Mouse (Mus musculus): ENCODE measurements around the gene Lta.

The Lta gene

DNA sequence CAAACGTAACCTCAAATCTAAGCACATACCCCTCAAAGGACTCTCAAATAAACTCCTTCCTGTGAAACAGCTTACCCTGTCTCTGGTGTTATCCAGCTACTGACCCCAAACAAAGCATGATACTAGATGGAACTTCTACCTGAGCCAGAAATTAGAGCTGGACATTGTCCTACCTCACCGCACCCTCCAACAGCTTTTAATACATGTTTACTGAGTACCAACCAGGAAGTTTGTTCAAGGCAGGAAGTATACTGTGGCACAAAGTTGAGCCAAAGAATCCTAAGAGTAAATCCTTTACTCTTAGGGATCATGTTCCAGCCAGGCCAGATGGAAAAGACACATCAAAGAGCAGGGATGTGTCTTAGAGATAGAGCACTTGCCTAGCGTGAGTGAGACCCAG is 5.4 kb upstream of the Lta start:
- DNase-seq (ENCODE audit: low read depth, low spot score): no peak

DNA sequence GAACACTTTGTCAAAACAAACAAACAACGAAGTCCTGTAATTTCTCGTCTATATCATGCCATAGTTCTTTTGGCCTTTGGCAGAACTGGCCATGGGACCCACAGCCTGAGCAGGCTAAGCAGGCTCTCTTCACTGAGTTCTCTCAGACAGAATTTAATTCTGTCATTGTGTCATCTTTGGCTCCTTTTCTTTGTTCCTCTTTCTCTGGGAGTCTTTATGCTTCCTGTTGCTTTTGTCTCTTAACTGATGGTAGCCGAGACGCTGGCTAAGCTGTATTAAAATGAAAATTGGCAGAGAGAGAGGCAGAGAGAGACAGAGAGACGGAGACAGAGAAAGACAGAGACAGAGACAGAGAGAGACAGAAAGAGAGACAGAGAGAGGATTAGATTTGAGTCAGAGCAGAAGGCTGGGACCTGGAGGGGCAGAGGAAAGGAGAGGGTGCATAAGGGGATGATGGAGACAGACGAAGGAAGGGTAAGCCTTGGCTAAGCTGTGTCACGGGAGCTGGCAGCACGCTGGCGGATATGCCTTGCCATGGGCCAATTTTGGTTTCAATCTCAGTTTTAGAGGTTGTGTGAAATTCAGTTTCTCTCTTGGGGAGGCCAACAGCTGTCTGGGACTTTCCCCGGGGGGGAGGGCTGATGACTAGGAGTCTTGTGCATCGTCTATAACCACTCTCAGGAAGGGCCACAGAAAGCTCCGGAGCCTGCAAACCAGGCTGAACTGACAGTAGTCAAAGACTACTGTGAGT is 4.8 kb upstream of the Lta start:
- no peak for DNase-seq (ENCODE audit: low read depth, low spot score)

DNA sequence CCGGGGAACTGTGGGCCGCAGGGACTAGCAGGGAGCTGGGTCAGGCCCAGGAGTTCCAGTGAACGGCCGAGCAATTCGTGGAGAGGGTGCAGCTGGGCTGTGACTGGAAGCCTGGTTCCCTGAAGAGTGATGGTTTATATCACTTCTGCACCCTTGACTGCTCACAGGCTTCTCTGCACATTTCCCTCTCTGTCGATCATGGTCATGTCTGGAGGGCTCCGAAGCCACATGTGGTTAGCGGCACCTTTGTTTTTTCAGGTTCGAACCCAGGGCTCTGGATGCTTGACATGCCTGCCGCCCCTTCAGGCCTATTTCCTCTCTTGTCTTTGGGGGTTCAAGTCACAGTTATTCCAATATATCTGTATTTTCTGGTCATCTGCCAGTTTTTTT is 224 bp upstream of the Lta start:
- DNase-seq (ENCODE audit: low read depth, low spot score): no peak

DNA sequence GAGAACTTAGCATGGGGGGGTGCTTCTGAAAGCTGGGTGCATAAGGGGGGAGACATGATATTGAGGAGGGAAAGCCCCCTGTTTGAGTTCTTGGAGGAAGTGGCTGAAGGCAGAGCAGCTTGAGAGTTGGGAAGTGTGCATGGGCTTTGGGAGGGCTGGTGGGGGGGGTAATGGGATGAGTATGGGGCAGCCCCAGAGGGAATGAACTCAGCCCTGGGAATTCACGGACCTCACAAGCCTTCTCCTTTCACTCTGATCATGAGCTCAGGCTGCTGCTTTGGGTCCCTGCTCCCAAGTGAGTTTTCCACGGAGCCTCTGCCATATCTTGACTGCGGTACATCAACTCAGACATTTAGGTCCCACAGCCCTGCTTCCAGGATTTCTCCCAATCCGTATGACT is 2.7 kb downstream of the Lta start:
- no peak for DNase-seq (ENCODE audit: low read depth, low spot score)

DNA sequence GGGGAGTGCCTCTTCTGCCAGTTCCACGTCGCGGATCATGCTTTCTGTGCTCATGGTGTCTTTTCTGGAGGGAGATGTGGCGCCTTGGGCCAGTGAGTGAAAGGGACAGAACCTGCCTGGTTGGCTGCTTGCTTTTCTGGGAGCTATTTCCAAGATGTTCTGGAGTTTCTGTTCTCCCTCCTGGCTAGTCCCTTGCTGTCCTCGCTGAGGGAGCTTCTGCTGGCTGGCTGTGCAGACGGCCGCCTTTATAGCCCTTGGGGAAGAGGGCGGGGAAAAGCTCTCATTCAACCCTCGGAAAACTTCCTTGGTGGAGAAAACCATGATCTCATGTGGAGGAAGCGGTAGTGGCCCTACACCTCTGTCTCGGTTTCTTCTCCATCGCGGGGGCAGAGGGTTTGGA is 3.4 kb downstream of the Lta start, which contains the start of gene Tnf:
Tnf (minus strand) TSS at position 221 of the 400 bp plus-strand sequence.
- DNase-seq (ENCODE audit: low read depth, low spot score): no peak

DNA sequence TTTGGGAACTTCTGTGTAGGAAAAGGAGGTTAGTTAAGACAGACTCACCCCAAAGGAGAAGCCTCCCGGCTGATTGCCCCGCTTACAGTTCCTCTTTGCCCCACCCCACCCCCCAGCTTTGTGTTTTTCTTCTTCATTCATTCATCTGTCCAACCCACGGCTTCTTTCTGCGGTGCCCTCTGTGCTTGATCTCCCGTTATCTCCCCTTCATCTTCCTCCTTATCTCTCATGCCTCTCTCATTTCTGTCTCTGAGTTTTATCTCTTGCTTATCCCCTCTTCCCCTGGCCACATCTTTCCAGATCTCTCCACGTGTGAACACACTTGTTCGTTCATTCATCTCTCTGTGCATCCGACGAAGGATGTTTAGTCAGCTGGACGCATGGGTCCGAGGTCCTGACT is 4.0 kb downstream of the Lta start:
- no peak for DNase-seq (ENCODE audit: low read depth, low spot score)

DNA sequence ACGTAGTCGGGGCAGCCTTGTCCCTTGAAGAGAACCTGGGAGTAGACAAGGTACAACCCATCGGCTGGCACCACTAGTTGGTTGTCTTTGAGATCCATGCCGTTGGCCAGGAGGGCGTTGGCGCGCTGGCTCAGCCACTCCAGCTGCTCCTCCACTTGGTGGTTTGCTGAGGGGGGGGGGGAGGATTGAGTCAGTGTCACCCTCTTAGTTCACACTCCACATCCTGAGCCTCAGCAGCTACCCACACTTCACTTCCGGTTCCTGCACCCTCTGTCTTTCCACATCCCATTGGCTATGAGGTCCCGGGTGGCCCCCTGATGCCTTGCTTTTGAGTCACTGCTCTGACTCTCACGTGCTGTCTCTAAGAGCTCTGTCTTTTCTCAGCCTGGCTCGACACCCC is 4.8 kb downstream of the Lta start:
- DNase-seq (ENCODE audit: low read depth, low spot score): no peak

DNA sequence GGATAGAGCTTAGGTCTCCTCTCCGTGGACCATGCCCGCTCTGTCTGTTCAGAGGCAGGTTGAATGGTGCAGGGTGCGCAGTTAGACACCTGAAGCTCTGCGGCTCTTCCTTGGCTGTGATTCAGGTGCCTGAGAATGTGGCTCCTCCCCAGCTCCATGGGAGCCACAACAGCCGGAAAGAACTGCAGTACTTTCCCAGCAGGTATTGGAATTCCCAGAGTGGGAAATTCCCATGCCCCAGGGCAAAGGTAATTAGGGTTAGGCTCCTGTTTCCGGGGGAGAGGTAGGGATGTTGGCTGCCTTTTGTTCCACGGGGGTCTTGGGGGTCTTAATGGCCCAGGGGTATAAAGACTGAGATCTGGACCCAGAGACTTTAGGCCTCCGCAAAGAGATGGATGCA is 6.2 kb downstream of the Lta start:
- no peak for DNase-seq (ENCODE audit: low read depth, low spot score)

DNA sequence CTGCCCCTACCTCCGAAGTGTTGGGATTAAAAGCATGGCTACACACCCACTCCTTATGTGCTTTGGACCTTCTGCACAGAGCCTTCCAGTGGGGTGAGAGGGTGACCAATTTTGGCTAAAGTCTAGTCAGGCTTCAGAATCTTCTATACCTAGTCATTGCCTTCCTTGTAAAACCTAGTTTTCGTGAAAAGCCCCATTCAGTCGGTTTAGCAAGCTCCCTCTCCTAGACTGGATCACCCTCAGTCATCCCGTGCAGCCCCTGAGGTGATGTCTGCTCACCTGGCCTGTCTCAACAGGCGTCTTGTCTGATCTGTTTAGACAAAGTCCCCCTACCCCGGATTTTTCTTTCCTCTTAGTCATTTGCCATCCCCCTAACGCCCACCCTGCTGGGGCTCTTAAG is 7.1 kb downstream of the Lta start:
- no peak for DNase-seq (ENCODE audit: low read depth, low spot score)

DNA sequence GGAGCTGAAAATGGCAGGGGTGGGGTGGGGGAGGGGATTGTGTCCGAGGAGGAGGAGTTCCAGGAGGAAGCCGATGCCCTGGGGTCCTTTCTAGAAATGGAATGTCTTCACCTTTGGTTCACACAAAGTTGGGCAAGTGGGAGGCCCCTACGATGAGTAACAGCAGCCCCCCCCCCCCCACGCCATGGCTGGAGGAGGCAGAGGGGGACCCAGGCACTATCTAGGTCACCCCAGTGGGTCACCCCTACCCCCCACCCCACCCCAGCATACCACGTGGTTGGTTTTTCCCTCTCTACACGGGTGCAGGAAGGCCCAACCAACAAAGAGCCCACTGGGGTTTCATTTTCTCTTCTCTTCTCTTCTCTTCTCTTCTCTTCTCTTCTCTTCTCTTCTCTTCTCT is 8.0 kb downstream of the Lta start:
- DNase-seq (ENCODE audit: low read depth, low spot score): no peak

DNA sequence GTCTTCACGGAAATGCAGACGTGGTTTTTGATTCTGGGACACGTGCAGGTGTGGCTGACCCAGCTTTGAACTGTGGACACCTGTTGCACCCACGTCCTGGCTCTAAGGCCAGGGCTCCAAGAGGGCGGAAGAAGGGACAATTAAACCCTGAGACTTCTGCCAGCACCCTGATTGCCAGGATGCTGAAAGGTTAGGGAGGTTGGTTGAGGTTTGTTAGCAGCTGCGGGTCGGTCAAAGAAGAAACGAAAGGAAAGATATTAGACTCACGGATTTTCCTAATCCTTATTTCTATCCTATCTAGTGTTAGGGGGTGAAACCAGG is 8.9 kb downstream of the Lta start:
- no peak for DNase-seq (ENCODE audit: low read depth, low spot score)

DNA sequence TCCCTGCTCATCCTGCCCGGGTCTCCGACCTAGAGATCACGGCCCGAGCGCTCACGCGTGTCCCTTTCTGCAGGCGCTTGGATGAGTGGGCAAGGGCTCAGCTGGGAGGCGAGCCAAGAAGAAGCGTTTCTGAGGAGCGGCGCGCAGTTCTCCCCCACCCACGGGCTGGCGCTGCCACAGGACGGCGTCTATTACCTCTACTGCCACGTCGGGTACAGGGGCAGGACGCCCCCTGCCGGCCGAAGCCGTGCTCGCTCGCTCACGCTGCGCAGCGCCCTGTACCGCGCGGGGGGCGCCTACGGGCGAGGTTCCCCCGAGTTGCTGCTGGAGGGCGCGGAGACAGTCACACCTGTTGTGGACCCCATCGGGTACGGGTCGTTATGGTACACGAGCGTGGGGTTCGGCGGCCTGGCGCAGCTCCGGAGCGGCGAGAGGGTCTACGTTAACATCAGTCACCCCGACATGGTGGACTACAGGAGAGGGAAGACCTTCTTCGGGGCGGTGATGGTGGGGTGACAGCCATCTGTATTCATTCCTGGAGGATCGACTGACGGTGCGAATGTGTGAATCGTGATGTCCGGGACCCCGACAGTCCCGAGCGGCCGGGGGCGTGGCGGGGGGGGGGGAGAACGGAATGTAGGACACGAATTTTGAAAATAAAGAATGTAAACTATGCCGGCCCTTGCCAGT is 9.4 kb downstream of the Lta start:
- DNase-seq (ENCODE audit: low read depth, low spot score): peak; percentile 82

DNA sequence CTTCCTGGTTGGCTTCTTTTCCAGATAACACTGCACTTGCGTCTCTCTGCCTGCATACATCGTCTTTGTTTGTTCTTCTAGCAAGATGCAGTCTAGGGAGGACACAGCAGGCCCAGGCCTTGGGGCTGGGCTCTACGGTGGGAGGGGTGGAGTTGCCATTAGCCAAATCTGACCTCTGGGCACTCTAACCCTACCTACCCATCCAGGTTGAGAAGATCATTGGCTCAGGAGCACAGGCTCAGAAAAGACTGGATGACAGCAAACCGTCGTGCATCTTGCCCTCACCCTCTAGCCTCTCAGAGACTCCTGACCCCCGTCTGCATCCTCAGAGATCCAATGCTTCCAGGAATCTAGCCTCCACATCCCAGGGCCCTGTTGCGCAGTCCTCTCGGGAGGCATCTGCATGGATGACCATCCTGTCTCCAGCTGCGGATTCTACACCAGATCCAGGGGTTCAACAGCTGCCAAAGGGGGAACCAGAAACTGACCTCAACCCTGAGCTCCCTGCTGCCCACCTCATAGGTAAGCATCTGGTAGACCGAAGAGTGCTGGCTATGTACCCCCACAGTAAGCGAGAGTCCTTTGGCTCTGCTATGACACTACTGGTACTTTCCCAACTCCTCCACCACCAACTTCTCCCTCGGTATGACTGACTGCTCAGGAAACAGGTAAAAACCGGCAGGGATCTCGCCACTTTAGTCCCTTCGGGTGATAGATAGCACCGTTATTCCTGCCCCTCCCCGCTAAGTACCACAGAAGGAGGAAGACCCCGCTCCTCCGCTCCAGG is 10.1 kb downstream of the Lta start:
- DNase-seq (ENCODE audit: low read depth, low spot score): no peak

DNA sequence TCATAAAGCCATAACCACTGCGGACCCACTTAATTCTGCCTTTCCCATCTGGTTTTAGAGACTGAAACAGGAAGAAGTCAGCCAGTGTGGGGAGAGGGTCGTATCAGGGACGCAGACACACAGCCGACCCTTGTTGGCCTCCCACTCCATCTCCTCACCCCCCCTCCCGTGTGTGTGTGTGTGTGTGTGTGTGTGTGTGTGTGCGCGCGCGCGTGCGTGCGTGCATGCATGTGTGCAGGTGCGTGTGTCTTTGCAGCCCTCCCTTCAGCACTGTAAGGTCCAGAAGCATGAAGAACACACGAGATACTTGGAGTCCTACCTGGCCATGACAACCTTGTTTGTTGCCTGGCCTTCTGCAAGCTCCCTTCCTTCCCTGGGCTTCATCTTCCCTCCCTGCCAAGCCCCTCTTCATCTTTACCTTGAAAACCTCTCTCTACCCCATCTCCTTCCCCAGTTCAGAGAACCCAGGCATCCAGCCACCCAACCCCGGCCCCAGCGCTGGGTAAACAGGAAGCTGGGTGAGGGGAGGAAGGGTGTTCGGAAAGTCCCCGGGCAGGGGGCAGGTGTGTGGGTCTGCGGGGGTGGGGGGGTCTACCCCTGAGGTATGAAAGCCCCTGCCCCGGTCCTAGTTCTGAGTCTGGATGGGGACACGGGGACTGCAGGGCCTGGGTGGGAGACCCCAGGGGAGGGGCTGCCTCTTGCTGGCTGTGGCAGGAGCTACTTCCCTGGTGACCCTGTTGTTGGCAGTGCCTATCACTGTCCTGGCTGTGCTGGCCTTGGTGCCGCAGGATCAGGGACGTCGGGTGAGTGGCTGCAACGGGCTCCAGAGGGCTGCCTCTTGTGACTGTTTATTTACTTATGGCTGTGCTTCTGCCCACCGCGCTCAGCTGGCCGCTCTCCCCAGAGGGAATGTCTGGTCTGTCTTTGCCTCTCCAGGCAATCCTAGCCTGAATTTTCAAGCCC is 11.0 kb downstream of the Lta start, which contains the start of gene Ltb:
Ltb (plus strand) TSS at position 559 of the 963 bp plus-strand sequence.
- DNase-seq (ENCODE audit: low read depth, low spot score): no peak

DNA sequence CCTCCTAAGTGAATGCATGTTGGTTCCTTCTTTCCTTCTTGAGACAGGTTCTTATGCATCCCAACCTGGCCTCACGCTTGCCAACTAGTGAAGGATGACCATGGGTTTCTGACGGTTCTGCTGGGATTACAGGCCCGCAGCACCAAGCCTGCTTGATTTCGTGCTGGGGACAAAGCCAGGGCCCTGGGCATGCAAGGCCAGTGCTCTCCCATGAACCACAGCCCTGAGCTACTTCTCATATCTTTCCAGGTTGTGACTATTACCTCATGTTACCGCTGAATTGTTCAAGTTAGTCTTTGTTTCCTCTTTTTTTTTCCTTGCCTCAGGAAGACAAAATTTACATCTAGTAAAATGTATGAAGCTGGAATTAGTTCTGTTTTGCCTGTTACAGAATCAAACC is 12.2 kb downstream of the Lta start:
- no peak for DNase-seq (ENCODE audit: low read depth, low spot score)

DNA sequence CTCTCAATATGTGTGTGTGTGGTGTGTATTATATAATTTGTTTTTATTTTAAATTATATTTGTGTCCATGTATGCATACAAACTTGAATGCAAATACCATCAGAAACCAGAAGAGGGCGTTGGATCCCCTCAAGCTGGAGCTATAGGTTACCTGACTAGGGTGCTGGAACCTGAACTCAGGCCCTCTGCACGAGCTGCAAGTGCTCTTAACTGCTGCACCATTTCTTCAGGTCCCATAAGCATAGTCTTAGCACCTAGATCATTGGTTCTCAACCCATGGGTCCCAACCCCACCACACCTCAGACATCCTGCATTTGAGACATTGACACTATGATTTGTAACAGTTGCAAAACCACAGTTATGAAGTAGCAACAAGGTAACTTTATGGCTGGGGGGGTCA is 13.4 kb downstream of the Lta start:
- DNase-seq (ENCODE audit: low read depth, low spot score): no peak

DNA sequence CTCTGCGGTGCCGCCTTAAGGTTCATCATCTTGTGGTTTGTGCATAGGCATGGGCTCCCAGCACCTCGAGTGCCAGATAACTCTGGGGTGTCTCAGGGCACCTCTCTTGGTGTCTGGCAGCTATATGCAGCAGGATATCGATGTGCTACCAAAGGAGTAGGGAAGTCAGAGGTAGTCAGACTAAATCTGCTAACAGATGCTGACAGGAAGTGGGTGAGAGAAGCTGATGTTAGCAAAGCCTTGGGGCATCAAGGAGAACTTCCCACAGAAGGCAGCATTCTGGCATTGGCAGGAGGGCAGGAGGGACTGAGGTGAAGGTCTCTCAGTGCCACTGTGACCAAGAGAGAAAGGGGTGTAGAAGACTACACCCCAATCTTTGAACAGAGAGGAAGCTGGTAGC is 15.1 kb downstream of the Lta start:
- no peak for DNase-seq (ENCODE audit: low read depth, low spot score)

DNA sequence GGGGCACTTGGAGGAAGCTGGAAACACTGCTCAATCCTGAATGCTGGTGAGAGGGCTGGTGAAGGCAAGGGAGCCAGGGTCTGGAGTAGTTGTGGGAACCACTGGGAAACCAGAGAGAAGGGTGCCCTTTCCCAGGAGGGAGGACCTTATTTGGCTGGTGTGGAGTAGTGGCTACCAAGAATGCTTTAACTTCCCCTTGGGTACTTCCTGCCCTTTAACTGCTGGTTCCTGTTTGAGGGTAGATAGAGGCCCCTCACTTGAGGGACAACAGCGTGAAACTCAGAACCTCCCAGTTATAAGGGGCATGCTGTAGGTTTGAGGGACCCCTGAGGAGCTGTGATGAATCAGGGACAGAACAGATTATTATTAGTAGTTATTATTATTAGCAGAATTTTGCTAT is 16.0 kb downstream of the Lta start:
- no peak for DNase-seq (ENCODE audit: low read depth, low spot score)

DNA sequence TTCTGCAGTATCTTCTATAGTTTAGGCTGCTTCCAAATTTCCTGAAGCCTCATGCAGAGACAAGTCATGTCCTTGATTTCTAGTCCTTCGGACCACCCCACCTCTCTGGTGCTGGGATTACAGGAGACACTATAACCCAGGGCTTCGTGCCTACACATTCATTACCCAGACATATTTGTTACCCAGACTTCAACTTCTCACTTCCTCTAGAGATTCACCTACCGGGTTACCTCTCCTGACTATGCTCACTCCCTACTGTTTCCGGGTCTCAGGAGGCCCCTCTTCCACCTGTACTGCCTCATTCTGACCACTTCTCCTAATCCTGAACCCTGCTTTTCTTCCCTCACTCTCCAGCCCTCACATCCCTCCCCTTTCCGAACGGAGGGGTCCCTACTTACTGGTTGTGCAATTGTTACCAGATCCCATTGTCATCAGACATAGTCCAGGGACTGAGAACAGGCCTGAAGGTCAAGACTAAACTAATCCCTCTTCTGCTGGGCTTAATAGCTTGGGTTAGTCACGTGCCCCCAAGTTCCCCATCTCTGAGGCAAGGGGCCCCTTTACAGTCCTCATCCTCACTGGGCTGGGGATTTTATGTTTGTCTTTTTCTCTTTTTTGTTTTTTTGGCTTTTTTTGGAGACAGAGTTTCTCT is 17.1 kb downstream of the Lta start, which contains the start of gene Lst1:
Lst1 (minus strand) TSS at position 481 of the 652 bp plus-strand sequence.
- no peak for DNase-seq (ENCODE audit: low read depth, low spot score)

DNA sequence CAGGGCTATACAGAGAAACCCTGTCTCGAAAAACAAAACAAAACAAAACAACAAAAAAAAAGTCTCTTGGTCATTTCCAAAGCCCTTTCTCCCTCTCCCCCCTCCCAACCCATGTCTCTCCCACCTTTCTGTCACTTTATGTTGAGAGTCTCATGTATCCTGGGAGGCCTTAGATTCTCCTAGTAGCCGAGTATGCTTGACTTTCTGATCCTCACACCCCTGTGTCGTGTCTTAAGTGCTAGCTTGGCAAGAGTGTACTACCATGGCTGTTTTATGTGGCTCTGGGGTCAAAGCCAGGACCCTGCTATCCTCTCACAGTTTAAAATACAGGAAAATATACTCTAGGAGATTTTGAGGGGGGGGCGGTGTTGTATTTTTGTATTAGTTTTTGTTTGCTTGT is 17.8 kb downstream of the Lta start:
- DNase-seq (ENCODE audit: low read depth, low spot score): no peak

DNA sequence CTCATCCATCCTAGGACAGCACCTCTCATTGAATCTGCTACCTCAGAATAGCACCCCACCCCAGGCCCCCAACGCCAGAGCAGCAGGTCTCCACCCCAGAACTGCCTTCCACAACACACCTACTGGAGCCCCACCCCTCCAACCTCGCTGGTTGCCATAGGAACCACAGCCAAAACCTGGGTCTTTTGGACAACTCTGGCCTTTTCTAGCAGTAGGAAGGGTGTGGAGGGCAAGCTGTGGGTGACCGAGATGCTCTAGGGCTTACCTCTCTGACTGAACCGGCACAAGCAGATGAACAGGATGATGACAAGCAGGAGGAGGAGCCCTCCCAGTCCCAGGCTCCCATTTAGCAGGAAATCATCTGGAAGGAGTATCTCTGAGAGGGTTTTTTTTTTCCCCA is 18.5 kb downstream of the Lta start:
- peak; percentile 50 for DNase-seq (ENCODE audit: low read depth, low spot score)
